Mouse (Mus musculus) thymus, adult 2 months (tissue): ENCODE results near the gene Ifit2. TPM values are rescaled to one million over a fixed set of nuclear protein-coding genes. Genes with fewer than 3 reads are reported as not detected.
A peak's percentile ranks its signal among the peaks of the same experiment; 100 is the strongest.

Source experiments
- DNase-seq: peaks from one replicate; pipeline ENCODE4 v3.0.0; 2021
- H3K27ac ChIP-seq: fragments of 200-500 bp; 2 replicates; pipeline ENCODE4 v1.5.1; 2012; ENCODE audit warnings: low read length, control low read depth; ENCODE audit not compliant: control insufficient read depth, insufficient read depth
- H3K27me3 ChIP-seq: fragments of 200-500 bp; 2 replicates; pipeline ENCODE4 v1.6.1; 2012; ENCODE audit warnings: mild to moderate bottlenecking, low read length, moderate library complexity, mixed read lengths; ENCODE audit not compliant: control insufficient read depth, insufficient read depth
- H3K36me3 ChIP-seq: fragments of 200-500 bp; 2 replicates; pipeline ENCODE4 v1.6.1; 2012; ENCODE audit warnings: mild to moderate bottlenecking, low read length, moderate library complexity; ENCODE audit not compliant: control insufficient read depth, insufficient read depth
- H3K4me1 ChIP-seq: fragments of 200-500 bp; replicated peaks from 2 replicates; pipeline ENCODE4 v1.6.1; 2012; ENCODE audit warnings: low read length; ENCODE audit not compliant: control insufficient read depth, insufficient read depth
- H3K4me3 ChIP-seq: fragments of 200-500 bp; 2 replicates; pipeline ENCODE4 v1.5.1; 2012; ENCODE audit warnings: mild to moderate bottlenecking, low read length, control low read depth, moderate library complexity; ENCODE audit not compliant: control insufficient read depth, insufficient read depth
- CTCF ChIP-seq: fragments of 200-500 bp; IDR thresholded peaks from 2 replicates; pipeline ENCODE4 v1.5.1; 2012; ENCODE audit warnings: mild to moderate bottlenecking, control low read depth, low read length, moderate library complexity, borderline replicate concordance; ENCODE audit not compliant: control insufficient read depth, poor library complexity, insufficient read depth; ENCODE audit errors: extremely low read depth
- POLR2A ChIP-seq: fragments of 200-500 bp; IDR thresholded peaks from 2 replicates; pipeline ENCODE4 v1.6.1; 2012; ENCODE audit warnings: mild to moderate bottlenecking, low read length, control low read depth, moderate library complexity; ENCODE audit not compliant: control insufficient read depth, poor library complexity, insufficient read depth; ENCODE audit errors: extremely low read depth
- whole genome bisulfite sequencing: fragments of 180-500 bp; shearing (Covaris S2); methylation state at CpG from one replicate; pipeline ENCODE4 v1.1.7; 2018; 5-methylcytosine and 5-hydroxymethylcytosine counted together
- polyA plus RNA-seq: library from polyadenylated mRNA; depleted of rRNA; stranded (reverse); fragments of >200 nt; gene quantifications from 2 replicates; pipeline ENCODE4 v1.2.3, GENCODE M21; 2012

The Ifit2 gene
- polyA plus RNA-seq, 1 experiment = 5.5 TPM

- 95% methylated on average over 2 of the region's 2 CpGs for WGBS
- no peaks in the 10 kb centered on the region for H3K27me3 ChIP-seq
Measured at GRCm38 (mm10) chr19:34516346-34516745, 34.1 kb upstream of the Ifit2 start.

GRCm38 (mm10) chr19:34517197-34517596, 33.3 kb upstream of the Ifit2 start:
- DNase-seq = no peak
- H3K4me1 ChIP-seq = peaks cover 32% of the 10 kb centered on the region
- WGBS = 97% methylated on average over 3 of the region's 3 CpGs
- TF ChIP-seq CTCF (no peak), POLR2A (no peak)
- H3K27ac ChIP-seq = no peak overlapping the region
- H3K27me3 ChIP-seq = no peaks in the 10 kb centered on the region
- no peak overlapping the region for H3K4me3 ChIP-seq
- H3K36me3 ChIP-seq = peaks cover 55% of the 10 kb centered on the region

More at GRCm38 (mm10) chr19:34516346-34516745, 34.1 kb upstream of the Ifit2 start:
- Histone ChIP-seq H3K36me3 (peaks cover 48% of the 10 kb centered on the region), H3K4me1 (peaks cover 33% of the 10 kb centered on the region), H3K4me3 (no peak overlapping the region), H3K27ac (peak overlapping the region; percentile 25; the same call in 1 of the 2 replicates)
- TF ChIP-seq POLR2A (no peak), CTCF (no peak)
- no peak for DNase-seq

DNA sequence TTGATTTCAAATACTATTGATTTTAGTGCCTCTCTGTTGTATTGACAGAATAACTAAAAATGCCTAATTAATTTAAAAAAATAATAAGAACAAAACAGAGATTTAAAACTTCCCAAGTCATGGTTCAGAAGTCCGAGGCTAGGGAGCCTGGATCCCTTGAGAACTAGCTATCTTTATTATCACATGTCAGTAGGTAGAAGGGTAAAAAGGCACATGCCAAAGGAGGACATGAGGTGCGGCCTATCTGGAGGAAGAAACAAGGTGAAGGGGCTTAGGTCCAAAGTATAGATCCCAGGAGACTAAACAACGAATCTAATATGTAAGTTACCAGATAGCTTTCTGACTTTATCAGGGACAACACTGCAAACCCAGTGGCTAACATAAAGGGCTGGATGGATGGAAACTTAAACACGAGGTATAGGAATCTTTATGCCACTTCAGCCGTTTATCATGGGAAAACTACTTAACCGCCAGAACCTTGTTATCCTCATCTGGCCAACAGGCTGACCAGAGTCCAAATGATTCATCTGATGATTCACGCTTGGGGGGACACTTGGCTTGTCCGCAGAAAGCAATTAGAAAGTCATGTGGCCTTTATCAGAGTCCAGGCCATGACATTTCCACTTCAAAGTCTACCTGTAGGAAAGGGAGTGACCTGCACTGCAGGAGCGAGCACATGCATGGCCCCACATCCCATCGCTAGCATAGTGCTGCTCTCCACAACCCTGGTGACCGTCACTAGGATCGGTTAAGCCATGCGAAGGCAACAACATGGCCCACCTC, 32.5 kb upstream of the Ifit2 start:
- Histone ChIP-seq H3K4me3 (no peak overlapping the region), H3K4me1 (peaks cover 32% of the 10 kb centered on the region), H3K27ac (no peak overlapping the region), H3K27me3 (no peaks in the 10 kb centered on the region), H3K36me3 (peaks cover 56% of the 10 kb centered on the region)
- TF ChIP-seq POLR2A = no peak
- TF ChIP-seq CTCF = no peak
- 98% methylated on average over 13 of the region's 13 CpGs for WGBS
- DNase-seq = no peak

DNA sequence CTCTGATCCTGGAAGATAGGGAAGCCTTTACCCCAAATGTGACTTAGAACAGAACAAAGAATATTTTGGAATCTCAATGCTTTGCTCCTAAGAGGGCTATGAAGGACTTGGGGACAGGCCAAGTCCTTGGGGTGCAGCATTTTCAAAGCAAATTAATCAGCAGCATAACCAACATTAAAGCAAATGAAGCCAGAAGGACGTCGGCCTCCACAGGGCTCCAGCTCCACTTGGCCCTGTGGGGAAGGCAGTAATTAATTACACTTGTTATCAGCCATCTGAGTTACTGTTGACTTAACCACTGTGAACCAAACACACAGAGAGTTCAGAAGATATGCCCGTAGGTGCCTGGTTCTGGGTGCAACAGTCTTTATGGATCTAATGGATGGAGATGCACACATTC, 31.7 kb upstream of the Ifit2 start:
- DNase-seq = no peak
- Histone ChIP-seq H3K36me3 (peaks cover 64% of the 10 kb centered on the region), H3K4me3 (no peak overlapping the region), H3K27ac (no peak overlapping the region), H3K4me1 (peaks cover 34% of the 10 kb centered on the region), H3K27me3 (no peaks in the 10 kb centered on the region)
- TF ChIP-seq CTCF = no peak
- no peak for TF ChIP-seq POLR2A
- 94% methylated on average over 3 of the region's 3 CpGs for WGBS

DNA sequence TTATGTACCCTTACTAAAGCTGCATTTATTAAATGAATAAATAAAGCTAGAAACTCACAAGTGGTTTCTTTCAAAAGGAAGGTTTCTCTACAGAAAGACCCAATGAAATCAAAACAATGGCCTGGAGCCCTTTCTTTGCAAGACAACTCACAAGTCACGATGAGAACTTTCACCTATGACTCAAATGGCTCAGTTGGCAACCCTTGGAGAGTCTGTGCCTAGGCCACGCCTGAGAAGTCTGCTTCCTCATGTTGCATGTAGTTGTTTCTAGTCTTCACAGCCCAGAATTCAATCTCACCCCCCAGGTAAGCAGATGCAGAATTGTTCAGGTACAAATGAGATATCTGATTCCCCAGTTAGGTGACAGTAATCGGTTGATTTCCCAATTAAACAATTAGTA, 30.8 kb upstream of the Ifit2 start:
- WGBS = 92% methylated on average over 3 of the region's 3 CpGs
- no peak for DNase-seq
- no peak overlapping the region for H3K27ac ChIP-seq

DNA sequence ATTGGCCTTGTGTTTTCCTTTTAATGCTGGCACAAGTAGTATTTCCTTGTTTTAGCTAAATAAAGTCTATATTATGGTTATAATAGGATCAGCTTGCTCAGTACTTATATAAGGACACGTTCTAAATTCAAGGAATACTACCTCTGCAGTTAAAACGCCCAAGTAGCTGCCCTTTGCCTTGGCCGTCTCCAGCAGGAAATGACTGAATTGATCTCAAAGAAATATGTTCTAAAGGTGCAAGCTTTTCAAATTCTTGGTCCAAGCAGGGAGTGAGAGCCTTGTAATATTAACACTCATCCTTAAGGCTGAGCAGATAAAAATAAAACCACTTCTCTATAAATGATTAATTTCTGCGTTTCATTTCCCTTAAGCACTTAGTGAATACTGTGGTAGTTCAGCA, 30.4 kb upstream of the Ifit2 start:
- Histone ChIP-seq H3K27ac (no peak overlapping the region), H3K4me3 (no peak overlapping the region), H3K27me3 (no peaks in the 10 kb centered on the region), H3K4me1 (peaks cover 30% of the 10 kb centered on the region), H3K36me3 (peaks cover 72% of the 10 kb centered on the region)
- 90% methylated on average over 4 of the region's 4 CpGs for WGBS
- TF ChIP-seq POLR2A = no peak
- no peak for TF ChIP-seq CTCF
- DNase-seq = no peak

More for the DNA sequence above, 30.8 kb upstream of the Ifit2 start:
- no peaks in the 10 kb centered on the region for H3K27me3 ChIP-seq
- peaks cover 72% of the 10 kb centered on the region for H3K36me3 ChIP-seq
- no peak overlapping the region for H3K4me3 ChIP-seq
- H3K4me1 ChIP-seq = peaks cover 29% of the 10 kb centered on the region
- TF ChIP-seq POLR2A (no peak), CTCF (no peak)
